Mouse (Mus musculus): ENCODE data around the gene Smr2.

DNA sequence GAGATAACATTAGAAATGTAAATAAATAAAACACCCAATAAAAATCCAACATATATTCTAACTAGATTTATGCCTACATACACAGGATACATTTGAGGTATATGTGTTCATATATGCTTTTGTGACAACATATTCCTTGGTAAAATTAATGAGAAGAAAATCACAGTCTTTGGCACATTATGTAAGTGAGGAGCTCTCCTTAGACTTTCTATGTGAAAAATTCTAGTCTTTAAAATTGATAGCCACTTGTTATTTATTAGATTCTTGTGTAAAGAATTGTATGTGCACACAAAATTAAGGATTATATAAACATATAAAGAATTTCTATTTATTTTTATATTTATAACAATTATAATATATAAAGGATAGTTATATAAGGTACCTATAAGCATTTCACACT, 67.6 kb downstream of the Smr2 start, which contains the start of gene Gm11115:
- TF ChIP-seq CTCF (IDR thresholded peaks at IDR 0.05; ENCODE audit: low read depth): no peak
- no peak for TF ChIP-seq EP300 (IDR thresholded peaks at IDR 0.05; ENCODE audit: low read depth)
